Mouse (Mus musculus) hindbrain, embryonic 13.5 days (tissue): ENCODE measurements at regions not wholly inside any gene's neighbourhood (a gene's known extent, or its start where the extent isn't known, plus 50 kb on each side); places are given as distances from the start of the nearest gene placed in this dataset.
A peak's percentile ranks its signal among the peaks of the same experiment; 100 is the strongest.

ENCODE experiments used
- ATAC-seq: fragments of 200-750 bp; cut with Nextera tagmentation; 2 replicates; pipeline ENCODE4 v1.8.0; 2017; ENCODE audit warnings: moderate TSS enrichment; ENCODE audit not compliant: low FRiP score
- H3K27ac ChIP-seq: fragments of 300-500 bp; sonication (generic); 2 replicates; pipeline ENCODE4 v1.5.1; 2015; ENCODE audit warnings: inconsistent platforms, mild to moderate bottlenecking, moderate library complexity
- H3K27me3 ChIP-seq: fragments of 300-500 bp; sonication (generic); 2 replicates; pipeline ENCODE4 v1.6.1; 2015; ENCODE audit warnings: mild to moderate bottlenecking, inconsistent platforms
- H3K36me3 ChIP-seq: fragments of 300-500 bp; sonication (generic); 2 replicates; pipeline ENCODE4 v1.6.1; 2015; ENCODE audit warnings: mild to moderate bottlenecking, inconsistent platforms
- H3K4me1 ChIP-seq: fragments of 300-500 bp; sonication (generic); replicated peaks from 2 replicates; pipeline ENCODE4 v1.6.1; 2015; ENCODE audit warnings: inconsistent platforms
- H3K4me2 ChIP-seq: fragments of 300-500 bp; sonication (generic); 2 replicates; pipeline ENCODE4 v1.6.1; 2015; ENCODE audit warnings: inconsistent platforms, mild to moderate bottlenecking, moderate library complexity
- H3K4me3 ChIP-seq: fragments of 300-500 bp; sonication (generic); 2 replicates; pipeline ENCODE4 v1.5.1; 2015; ENCODE audit warnings: mild to moderate bottlenecking, inconsistent platforms
- H3K9ac ChIP-seq: fragments of 300-500 bp; sonication (generic); 2 replicates; pipeline ENCODE4 v1.6.1; 2015; ENCODE audit warnings: mild to moderate bottlenecking, inconsistent platforms
- H3K9me3 ChIP-seq: fragments of 300-500 bp; sonication (generic); 2 replicates; pipeline ENCODE4 v1.6.1; 2016; ENCODE audit warnings: inconsistent platforms
- WGBS: fragments of 180-500 bp; shearing (Covaris S2); methylation state at CpG from one replicate; pipeline ENCODE4 v1.1.7; 2015; 5-methylcytosine and 5-hydroxymethylcytosine counted together

DNA sequence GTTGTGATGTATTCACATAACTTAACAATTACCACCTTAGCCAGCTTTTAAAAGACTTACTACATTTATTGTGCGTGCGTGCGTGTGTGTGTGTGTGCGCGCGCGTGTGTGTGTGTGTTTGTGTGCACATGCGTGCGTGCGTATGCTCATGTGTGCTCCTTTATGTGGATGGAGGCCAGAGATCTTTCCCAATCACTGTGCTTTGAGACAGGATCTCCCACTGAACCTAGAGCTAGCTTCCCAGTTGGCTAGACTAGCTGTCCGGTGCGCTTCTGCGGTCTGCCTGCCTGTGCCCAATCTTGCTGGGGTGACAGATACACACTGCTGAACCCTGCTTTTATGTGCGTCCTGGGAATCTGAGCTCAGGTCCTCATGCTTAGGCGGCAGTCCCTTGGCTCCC is 50.1 kb upstream of the Arhgap29 start:
- no peaks in the 10 kb centered on the region for H3K36me3 ChIP-seq
- ATAC-seq = no peak
- H3K27ac ChIP-seq = no peak overlapping the region
- H3K9me3 ChIP-seq = no peaks in the 10 kb centered on the region
- no peak overlapping the region for H3K4me3 ChIP-seq
- H3K4me1 ChIP-seq = no peaks in the 10 kb centered on the region
- no peaks in the 10 kb centered on the region for H3K27me3 ChIP-seq
- H3K4me2 ChIP-seq = no peak overlapping the region
- WGBS = 95% methylated on average over 15 of the region's 15 CpGs
- no peak overlapping the region for H3K9ac ChIP-seq

DNA sequence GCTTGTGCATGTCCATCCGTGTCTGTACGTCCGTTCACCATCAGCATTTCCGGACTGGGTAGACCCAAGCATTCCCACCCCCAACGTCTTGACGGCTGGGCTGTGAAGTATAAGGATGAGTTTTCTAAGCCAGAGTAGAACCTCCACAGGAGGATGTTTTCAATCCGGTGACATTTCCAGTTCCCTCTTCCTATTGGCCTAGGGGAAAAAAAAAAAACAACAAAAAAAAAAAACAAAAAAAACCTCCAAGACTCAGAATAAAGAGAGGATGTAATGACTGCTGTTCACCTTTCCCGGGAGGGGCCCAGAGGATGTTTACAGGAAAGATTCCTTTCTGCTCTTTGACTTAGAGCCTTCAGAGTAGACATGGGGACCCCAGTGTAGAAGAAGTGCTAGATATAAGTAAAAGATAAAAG is 51.9 kb upstream of the Arhgap29 start:
- no peaks in the 10 kb centered on the region for H3K36me3 ChIP-seq
- no peak overlapping the region for H3K4me2 ChIP-seq
- 79% methylated on average over 8 of the region's 8 CpGs for WGBS
- no peaks in the 10 kb centered on the region for H3K4me1 ChIP-seq
- no peaks in the 10 kb centered on the region for H3K9me3 ChIP-seq
- H3K4me3 ChIP-seq = no peak overlapping the region
- H3K27me3 ChIP-seq = no peaks in the 10 kb centered on the region
- no peak overlapping the region for H3K9ac ChIP-seq
- no peak for ATAC-seq
- H3K27ac ChIP-seq = no peak overlapping the region

DNA sequence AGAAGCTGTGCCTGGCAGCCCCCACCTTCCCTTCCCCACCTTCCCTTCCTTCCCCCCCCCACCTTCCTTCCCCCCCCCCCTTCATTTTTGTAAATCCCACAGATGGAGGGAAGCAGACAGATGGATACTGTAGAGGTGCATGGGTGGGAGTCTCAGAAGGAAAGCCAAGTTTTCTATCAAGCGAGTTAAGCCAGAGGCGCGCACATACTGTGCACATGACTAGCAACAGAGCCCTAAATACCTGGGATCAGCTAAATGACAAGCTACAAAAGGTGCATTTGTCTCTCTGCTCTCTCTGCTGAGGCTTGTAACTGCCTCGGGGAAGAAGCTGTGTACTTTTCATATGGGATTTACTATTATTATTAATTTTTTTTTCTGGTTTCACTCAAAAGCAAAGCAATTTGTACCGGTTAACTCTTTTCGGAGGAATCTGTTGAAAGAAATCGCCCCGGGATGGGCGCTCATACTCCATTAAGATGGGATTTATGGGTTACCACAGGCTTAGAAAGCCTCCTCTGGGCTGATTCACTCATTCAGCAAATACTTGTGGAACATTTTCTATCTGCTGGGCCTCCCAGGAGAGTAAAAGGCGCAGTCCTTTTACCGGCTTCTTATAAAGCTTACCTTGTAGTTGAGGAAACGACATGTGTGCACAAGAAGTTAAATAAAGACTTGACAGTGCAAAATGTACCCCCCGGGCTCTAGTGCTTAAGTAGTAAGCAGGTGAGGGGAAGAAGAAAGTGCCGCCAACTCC is 54.3 kb upstream of the Arhgap29 start:
- H3K9me3 ChIP-seq = no peaks in the 10 kb centered on the region
- no peak overlapping the region for H3K9ac ChIP-seq
- H3K4me2 ChIP-seq = no peak overlapping the region
- no peak overlapping the region for H3K27ac ChIP-seq
- H3K4me3 ChIP-seq = no peak overlapping the region
- no peak for ATAC-seq
- no peaks in the 10 kb centered on the region for H3K36me3 ChIP-seq
- no peaks in the 10 kb centered on the region for H3K4me1 ChIP-seq
- WGBS = 86% methylated on average over 14 of the region's 14 CpGs
- no peaks in the 10 kb centered on the region for H3K27me3 ChIP-seq

DNA sequence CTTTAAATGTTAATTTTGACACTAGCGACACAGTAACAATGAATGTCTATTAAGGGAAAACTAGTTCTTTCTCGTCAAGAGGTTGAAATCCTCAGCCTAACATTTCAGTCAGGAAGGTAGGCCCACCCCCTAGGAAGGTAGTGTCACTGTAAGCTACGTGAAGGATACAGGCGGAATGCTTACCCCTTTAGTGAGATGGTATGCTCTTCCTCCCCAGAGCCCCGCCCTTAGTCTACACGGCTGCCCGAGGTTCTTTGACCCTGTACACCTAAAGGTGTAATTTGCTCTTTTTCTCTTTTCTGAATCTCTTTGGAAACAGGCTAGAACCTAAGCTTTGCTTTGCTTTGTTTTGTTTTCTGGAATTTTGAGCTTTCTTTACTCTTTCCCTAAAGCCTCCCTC is 58.7 kb upstream of the Arhgap29 start:
- Histone ChIP-seq H3K27me3 (no peaks in the 10 kb centered on the region), H3K27ac (no peak overlapping the region), H3K9me3 (no peaks in the 10 kb centered on the region), H3K4me2 (no peak overlapping the region), H3K4me1 (no peaks in the 10 kb centered on the region), H3K9ac (no peak overlapping the region), H3K4me3 (no peak overlapping the region), H3K36me3 (no peaks in the 10 kb centered on the region)
- no peak for ATAC-seq
- WGBS = 81% methylated on average over 7 of the region's 7 CpGs

DNA sequence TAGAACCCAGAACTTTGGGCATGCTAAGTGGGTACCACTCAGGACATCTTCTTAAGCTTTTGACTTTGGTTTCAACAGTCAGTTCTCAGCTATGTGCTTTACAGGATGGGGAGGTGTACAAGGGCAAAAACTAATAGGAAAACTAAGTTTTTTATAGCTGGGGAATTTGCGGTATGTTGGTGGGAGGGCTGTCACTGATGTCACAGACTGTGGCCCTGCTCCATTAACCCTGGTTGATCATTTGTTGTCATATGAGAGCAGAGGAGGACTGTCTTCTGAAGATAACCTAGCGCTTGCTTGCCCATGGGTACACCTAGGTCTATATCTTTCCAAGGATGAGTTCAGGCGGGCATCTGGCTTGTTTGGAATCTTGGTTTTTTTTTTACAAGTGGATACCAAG is 59.7 kb upstream of the Arhgap29 start:
- ATAC-seq = no peak
- no peaks in the 10 kb centered on the region for H3K9me3 ChIP-seq
- WGBS = 99% methylated on average over 3 of the region's 3 CpGs
- H3K27me3 ChIP-seq = 0 out of 2 replicates have a peak, but pooled peaks cover 4% of the 10 kb centered on the region
- no peak overlapping the region for H3K4me2 ChIP-seq
- H3K36me3 ChIP-seq = no peaks in the 10 kb centered on the region
- no peaks in the 10 kb centered on the region for H3K4me1 ChIP-seq
- no peak overlapping the region for H3K9ac ChIP-seq
- H3K4me3 ChIP-seq = no peak overlapping the region
- H3K27ac ChIP-seq = no peak overlapping the region

DNA sequence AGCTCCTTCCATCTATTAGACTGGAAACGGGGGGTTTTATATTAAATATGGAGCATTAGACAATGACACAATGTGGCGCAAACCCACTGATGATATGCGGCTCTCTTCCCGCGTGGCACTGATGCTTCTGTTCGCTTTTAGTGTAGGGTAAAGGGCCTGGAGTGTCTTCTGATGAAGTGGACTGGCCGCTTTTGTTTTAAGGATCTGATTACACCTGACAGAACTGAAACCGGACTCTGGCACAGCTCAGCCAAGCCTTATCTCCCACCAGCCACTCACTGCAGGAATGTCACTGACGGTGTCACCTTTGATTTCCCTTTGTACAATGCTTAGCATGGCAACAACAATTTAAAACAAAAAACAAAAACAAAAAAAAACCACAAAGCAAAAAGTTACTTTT is 61.0 kb upstream of the Arhgap29 start:
- Histone ChIP-seq H3K27ac (no peak overlapping the region), H3K27me3 (peaks cover 7% of the 10 kb centered on the region; the same call in 1 of the 2 replicates), H3K9ac (no peak overlapping the region), H3K36me3 (no peaks in the 10 kb centered on the region), H3K9me3 (no peaks in the 10 kb centered on the region), H3K4me3 (no peak overlapping the region), H3K4me2 (no peak overlapping the region), H3K4me1 (0 out of 2 replicates have a peak, but pooled peaks cover 4% of the 10 kb centered on the region)
- 65% methylated on average over 9 of the region's 9 CpGs for WGBS
- no peak for ATAC-seq

DNA sequence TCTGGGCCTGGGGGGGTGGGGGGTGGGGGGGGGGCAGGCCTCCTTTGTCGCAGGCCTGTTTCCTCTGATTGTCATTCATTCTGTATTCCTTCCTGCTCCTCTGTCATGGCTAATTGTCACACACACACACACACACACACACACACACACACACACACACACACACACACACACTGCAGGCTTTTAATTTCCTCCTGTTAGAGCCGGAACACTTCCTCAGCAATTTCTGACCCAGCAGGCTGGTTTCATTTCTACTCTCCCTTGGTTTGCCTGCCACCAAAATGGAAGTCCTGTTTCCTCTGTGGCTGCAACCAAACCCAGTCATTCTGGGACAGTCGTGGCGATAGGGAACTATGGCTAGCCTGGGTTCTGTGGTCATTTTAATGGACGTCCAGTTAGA is 61.8 kb upstream of the Arhgap29 start:
- H3K27me3 ChIP-seq = peaks cover 12% of the 10 kb centered on the region
- WGBS = 33% methylated on average over 5 of the region's 5 CpGs
- H3K4me2 ChIP-seq = no peak overlapping the region
- no peak overlapping the region for H3K9ac ChIP-seq
- 0 out of 2 replicates have a peak, but pooled peaks cover 8% of the 10 kb centered on the region for H3K4me1 ChIP-seq
- H3K36me3 ChIP-seq = no peaks in the 10 kb centered on the region
- ATAC-seq = no peak
- H3K27ac ChIP-seq = peak overlapping the region; percentile 48; the same call in 1 of the 2 replicates
- no peaks in the 10 kb centered on the region for H3K9me3 ChIP-seq
- no peak overlapping the region for H3K4me3 ChIP-seq

DNA sequence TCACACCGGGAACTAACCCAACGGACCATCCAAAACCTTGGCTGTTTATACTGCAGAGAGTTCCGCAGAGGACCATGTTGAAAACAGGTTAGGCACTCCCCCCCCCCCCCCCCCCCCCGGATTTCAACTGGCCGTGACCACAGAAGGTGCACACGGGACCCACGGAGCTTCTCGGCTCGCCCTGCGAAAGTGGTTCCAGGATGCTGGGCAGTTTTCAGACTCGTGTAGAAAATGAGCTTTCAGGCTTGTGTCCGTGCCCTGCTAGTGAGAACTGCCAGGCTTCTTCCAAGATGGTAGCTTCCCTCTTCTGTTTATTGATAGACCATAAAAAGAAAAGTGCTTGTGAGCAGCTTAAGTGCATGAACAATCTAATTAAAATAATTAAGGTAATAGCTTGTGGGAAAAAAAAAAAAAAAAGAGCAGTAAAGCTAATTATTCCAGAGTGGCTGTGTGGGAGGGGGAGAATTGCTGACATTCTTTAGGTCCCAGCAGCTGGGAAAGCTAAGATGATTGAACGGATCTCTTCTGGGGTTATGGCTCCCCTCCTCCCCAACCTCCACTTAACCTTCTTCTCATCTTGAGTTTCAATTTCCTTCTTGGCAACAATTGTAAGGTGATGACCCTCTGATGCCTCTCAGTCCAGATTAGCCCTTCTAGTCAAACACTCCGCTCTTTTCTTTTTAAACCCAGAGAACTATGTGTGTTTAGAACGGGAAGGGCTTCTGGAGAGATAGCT is 65.3 kb upstream of the Arhgap29 start:
- ATAC-seq = 0 out of 2 replicates have a peak, but pooled peaks have one; percentile 15
- Histone ChIP-seq H3K4me1 (0 out of 2 replicates have a peak, but pooled peaks cover 9% of the 10 kb centered on the region), H3K27ac (no peak overlapping the region), H3K4me3 (no peak overlapping the region), H3K27me3 (peaks cover 12% of the 10 kb centered on the region), H3K9ac (no peak overlapping the region), H3K36me3 (no peaks in the 10 kb centered on the region), H3K4me2 (peak overlapping the region; percentile 19; the same call in 1 of the 2 replicates), H3K9me3 (no peaks in the 10 kb centered on the region)
- WGBS = 29% methylated on average over 15 of the region's 15 CpGs

DNA sequence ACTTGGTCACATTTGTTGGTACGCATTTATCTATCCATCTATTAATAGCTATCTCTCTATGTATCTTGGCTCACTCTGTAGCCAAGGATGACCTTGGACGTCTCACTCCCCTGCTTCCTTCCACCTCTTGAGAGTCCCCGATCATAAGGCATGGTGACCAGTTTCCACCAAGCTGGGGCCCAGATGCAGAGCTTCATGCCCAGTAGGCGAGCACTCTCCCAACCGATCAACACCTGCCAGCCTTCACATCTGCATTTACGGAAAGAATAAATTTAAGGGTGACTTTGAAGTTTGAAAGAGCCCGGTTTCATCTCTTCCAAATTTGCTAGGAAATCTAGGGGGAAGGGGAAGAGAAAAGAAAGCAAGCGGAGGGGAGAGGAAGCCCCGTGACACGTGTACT is 66.0 kb upstream of the Arhgap29 start:
- Histone ChIP-seq H3K9me3 (no peaks in the 10 kb centered on the region), H3K27me3 (peaks cover 12% of the 10 kb centered on the region), H3K4me3 (no peak overlapping the region), H3K4me1 (0 out of 2 replicates have a peak, but pooled peaks cover 9% of the 10 kb centered on the region), H3K27ac (no peak overlapping the region), H3K9ac (no peak overlapping the region), H3K4me2 (0 out of 2 replicates have a peak overlapping the region, but pooled peaks have one; percentile 19), H3K36me3 (no peaks in the 10 kb centered on the region)
- no peak for ATAC-seq
- WGBS = 51% methylated on average over 10 of the region's 10 CpGs

DNA sequence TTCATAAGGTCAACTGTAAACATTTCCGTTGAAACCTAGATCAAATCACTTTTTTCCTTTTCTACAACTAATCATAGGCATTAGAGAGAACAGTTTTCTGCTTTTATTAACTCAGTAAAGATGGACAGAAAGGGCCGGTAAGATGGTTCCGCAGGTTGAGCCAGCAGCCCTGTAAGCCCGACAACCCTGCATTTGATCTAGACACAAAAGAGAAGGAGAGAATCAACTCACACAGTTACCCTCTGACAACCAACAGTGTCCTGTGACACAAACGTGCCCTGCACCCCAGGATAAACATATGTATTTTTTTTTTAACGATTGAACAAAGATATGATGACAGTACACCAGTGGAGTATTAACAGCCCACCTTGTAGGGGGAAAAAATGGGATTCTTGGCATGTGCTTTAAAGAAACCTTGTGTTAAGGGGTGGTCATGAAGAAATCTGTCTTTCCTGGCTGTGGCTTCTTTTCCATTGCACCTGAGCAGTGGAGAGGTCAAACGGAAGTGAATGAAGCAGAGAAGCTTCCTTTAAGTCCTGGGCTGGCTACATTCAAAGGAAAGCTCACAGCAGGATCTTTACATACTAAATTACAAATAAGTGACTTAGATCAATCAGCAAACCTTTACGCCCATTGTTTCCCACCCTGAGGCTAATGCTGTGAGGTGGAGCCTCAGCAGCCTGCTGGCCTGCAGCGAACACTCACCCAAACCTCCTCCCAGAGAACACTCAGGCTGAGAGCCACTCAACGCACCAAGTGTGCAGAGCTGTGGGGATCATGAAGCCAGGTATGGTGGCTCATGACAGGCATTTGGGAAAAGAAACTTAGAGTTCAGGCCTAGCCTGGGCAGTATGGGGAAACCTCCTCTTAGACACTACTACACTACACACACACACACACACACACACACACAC is 66.8 kb upstream of the Arhgap29 start:
- H3K9ac ChIP-seq = no peak overlapping the region
- H3K4me1 ChIP-seq = 0 out of 2 replicates have a peak, but pooled peaks cover 9% of the 10 kb centered on the region
- H3K27me3 ChIP-seq = peaks cover 12% of the 10 kb centered on the region
- H3K9me3 ChIP-seq = no peaks in the 10 kb centered on the region
- peak overlapping the region; percentile 33 for H3K4me2 ChIP-seq
- no peak overlapping the region for H3K4me3 ChIP-seq
- peak; percentile 18; the same call in 1 of the 2 replicates for ATAC-seq
- H3K36me3 ChIP-seq = no peaks in the 10 kb centered on the region
- no peak overlapping the region for H3K27ac ChIP-seq
- 16% methylated on average over 10 of the region's 10 CpGs for WGBS

DNA sequence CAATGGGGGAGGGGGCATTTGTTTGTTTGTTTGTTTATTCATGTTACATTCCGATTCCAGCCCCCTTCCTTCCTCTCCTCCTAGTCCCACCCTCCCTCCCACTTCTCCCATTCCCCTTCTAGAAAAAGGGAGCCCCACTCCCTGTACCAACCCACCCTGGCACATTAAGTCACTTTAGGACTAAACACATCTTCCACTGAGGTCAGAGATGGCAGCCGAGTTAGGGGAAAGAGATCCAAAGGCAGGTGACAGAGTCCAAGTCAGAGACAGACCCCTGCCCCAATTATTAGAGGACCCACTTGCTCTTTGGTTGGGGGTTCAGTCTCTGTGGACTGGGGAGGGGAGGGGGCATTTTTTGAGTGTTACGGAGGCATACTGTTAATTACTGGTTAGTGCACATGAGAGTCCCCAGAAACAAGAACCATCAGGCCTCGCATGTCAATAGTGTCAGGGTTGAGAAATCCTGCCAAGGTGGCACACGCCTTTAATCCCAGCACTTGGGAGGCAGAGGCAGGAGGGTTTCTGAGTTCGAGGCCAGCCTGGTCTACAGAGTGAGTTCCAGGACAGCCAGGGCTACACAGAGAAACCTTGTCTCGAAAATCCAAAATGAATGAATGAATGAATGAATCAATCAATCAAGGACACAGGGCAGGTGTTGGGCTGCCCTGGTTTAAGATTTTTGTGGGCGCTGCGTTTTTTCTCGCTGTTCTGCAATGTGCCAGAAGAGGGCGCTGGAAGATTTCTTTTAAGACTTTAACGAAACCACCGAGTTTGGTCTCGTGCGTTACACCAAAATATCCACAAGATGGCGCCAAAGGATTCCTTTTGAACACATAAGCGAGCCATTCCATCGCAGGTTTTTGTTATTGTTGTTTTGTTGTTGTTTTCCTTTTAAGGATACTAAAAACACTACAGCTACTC is 67.8 kb upstream of the Arhgap29 start:
- Histone ChIP-seq H3K4me1 (0 out of 2 replicates have a peak, but pooled peaks cover 9% of the 10 kb centered on the region), H3K27me3 (peaks cover 12% of the 10 kb centered on the region), H3K27ac (no peak overlapping the region), H3K4me2 (peak overlapping the region; percentile 33), H3K9me3 (no peaks in the 10 kb centered on the region), H3K9ac (no peak overlapping the region), H3K4me3 (no peak overlapping the region), H3K36me3 (no peaks in the 10 kb centered on the region)
- WGBS = 25% methylated on average over 18 of the region's 18 CpGs
- ATAC-seq = peak; percentile 77
